Mouse (Mus musculus): ENCODE data around the gene Slc13a5. TPM values are rescaled to one million over a fixed set of nuclear protein-coding genes. Genes with fewer than 3 reads are reported as not detected.

The Slc13a5 gene
- polyA plus RNA-seq, 1 experiment from 2014 or later: 14.0 TPM

GRCm38 (mm10) chr11:72293116-72293515, 26.1 kb upstream of the Slc13a5 start:
- no peak overlapping the region for H3K4me3 ChIP-seq (ENCODE audit: low read depth, low read length)
- H3K9me3 ChIP-seq (ENCODE audit: control insufficient read depth, low read length): no peaks in the 10 kb centered on the region
- H3K9ac ChIP-seq (ENCODE audit: low read depth, low read length): no peak overlapping the region
- no peaks in the 10 kb centered on the region for H3K36me3 ChIP-seq (ENCODE audit: control insufficient read depth, insufficient read depth, low read length)
- H3K4me1 ChIP-seq (ENCODE audit: control insufficient read depth, insufficient read depth, low read length): no peaks in the 10 kb centered on the region
- no peaks in the 10 kb centered on the region for H3K27me3 ChIP-seq (replicated peaks; ENCODE audit: control insufficient read depth, insufficient read depth, low read length)
- ATAC-seq (ENCODE audit: low read depth) (no peak), DNase-seq (ENCODE audit: low spot score) (no peak)
- WGBS: 92% methylated on average over 2 of the region's 2 CpGs
- H3K4me2 ChIP-seq (ENCODE audit: low read depth, low read length): no peak overlapping the region
- no peak overlapping the region for H3K27ac ChIP-seq (replicated peaks; ENCODE audit: low read depth, low read length)

GRCm38 (mm10) chr11:72287543-72287942, 20.5 kb upstream of the Slc13a5 start:
- ATAC-seq (ENCODE audit: low read depth) (no peak), DNase-seq (ENCODE audit: low spot score) (no peak)
- Histone ChIP-seq H3K4me2 (ENCODE audit: low read depth, low read length) (no peak overlapping the region), H3K36me3 (ENCODE audit: control insufficient read depth, insufficient read depth, low read length) (no peaks in the 10 kb centered on the region), H3K27me3 (replicated peaks; ENCODE audit: control insufficient read depth, insufficient read depth, low read length) (no peaks in the 10 kb centered on the region), H3K9me3 (ENCODE audit: control insufficient read depth, low read length) (no peaks in the 10 kb centered on the region), H3K4me3 (ENCODE audit: low read depth, low read length) (no peak overlapping the region), H3K27ac (replicated peaks; ENCODE audit: low read depth, low read length) (no peak overlapping the region), H3K9ac (ENCODE audit: low read depth, low read length) (no peak overlapping the region), H3K4me1 (ENCODE audit: control insufficient read depth, insufficient read depth, low read length) (no peaks in the 10 kb centered on the region)
- WGBS: 83% methylated on average over 3 of the region's 3 CpGs

DNA sequence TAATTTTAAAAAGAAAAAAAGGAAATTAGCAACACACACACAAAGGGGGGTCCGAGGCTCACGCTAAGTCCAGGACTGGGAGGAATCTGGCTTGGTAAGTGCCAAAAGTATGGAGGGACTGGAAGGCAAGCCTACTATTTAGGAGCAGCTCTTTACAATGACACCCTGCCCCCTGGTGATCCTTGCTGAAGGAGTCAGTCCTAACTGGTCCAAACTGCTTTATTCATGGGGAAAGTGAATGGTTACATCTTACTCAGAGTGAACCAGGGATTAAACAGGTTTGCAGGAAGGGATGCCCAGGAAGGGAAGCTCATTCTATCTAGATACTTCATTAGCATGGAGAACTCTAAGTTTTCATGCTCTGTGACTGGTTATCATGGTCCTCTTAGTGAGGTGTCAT, 20.1 kb upstream of the Slc13a5 start:
- no peak for DNase-seq (ENCODE audit: low spot score)
- Histone ChIP-seq H3K4me1 (ENCODE audit: control insufficient read depth, insufficient read depth, low read length) (no peaks in the 10 kb centered on the region), H3K9me3 (ENCODE audit: control insufficient read depth, low read length) (no peaks in the 10 kb centered on the region), H3K9ac (ENCODE audit: low read depth, low read length) (no peak overlapping the region), H3K27ac (replicated peaks; ENCODE audit: low read depth, low read length) (no peak overlapping the region), H3K27me3 (replicated peaks; ENCODE audit: control insufficient read depth, insufficient read depth, low read length) (no peaks in the 10 kb centered on the region), H3K4me3 (ENCODE audit: low read depth, low read length) (no peak overlapping the region), H3K36me3 (ENCODE audit: control insufficient read depth, insufficient read depth, low read length) (no peaks in the 10 kb centered on the region), H3K4me2 (ENCODE audit: low read depth, low read length) (no peak overlapping the region)
- ATAC-seq (ENCODE audit: low read depth): no peak
- WGBS: 91% methylated on average over 2 of the region's 2 CpGs

GRCm38 (mm10) chr11:72286651-72287050, 19.6 kb upstream of the Slc13a5 start:
- H3K9me3 ChIP-seq (ENCODE audit: control insufficient read depth, low read length): no peaks in the 10 kb centered on the region
- ATAC-seq (ENCODE audit: low read depth) (no peak), DNase-seq (ENCODE audit: low spot score) (no peak)
- H3K36me3 ChIP-seq (ENCODE audit: control insufficient read depth, insufficient read depth, low read length): no peaks in the 10 kb centered on the region
- no peaks in the 10 kb centered on the region for H3K4me1 ChIP-seq (ENCODE audit: control insufficient read depth, insufficient read depth, low read length)
- no peak overlapping the region for H3K9ac ChIP-seq (ENCODE audit: low read depth, low read length)
- no peaks in the 10 kb centered on the region for H3K27me3 ChIP-seq (replicated peaks; ENCODE audit: control insufficient read depth, insufficient read depth, low read length)
- no peak overlapping the region for H3K4me3 ChIP-seq (ENCODE audit: low read depth, low read length)
- 79% methylated on average over 3 of the region's 3 CpGs for WGBS
- H3K27ac ChIP-seq (replicated peaks; ENCODE audit: low read depth, low read length): no peak overlapping the region
- no peak overlapping the region for H3K4me2 ChIP-seq (ENCODE audit: low read depth, low read length)

- no peaks in the 10 kb centered on the region for H3K4me1 ChIP-seq (ENCODE audit: control insufficient read depth, insufficient read depth, low read length)
- ATAC-seq (ENCODE audit: low read depth) (no peak), DNase-seq (ENCODE audit: low spot score) (no peak)
- no peaks in the 10 kb centered on the region for H3K9me3 ChIP-seq (ENCODE audit: control insufficient read depth, low read length)
- H3K36me3 ChIP-seq (ENCODE audit: control insufficient read depth, insufficient read depth, low read length): no peaks in the 10 kb centered on the region
- WGBS: 73% methylated on average over 6 of the region's 6 CpGs
- no peaks in the 10 kb centered on the region for H3K27me3 ChIP-seq (replicated peaks; ENCODE audit: control insufficient read depth, insufficient read depth, low read length)
- H3K4me2 ChIP-seq (ENCODE audit: low read depth, low read length): no peak overlapping the region
- no peak overlapping the region for H3K9ac ChIP-seq (ENCODE audit: low read depth, low read length)
- H3K27ac ChIP-seq (replicated peaks; ENCODE audit: low read depth, low read length): no peak overlapping the region
- no peak overlapping the region for H3K4me3 ChIP-seq (ENCODE audit: low read depth, low read length)
Measured at GRCm38 (mm10) chr11:72285971-72286480, 19.0 kb upstream of the Slc13a5 start.

DNA sequence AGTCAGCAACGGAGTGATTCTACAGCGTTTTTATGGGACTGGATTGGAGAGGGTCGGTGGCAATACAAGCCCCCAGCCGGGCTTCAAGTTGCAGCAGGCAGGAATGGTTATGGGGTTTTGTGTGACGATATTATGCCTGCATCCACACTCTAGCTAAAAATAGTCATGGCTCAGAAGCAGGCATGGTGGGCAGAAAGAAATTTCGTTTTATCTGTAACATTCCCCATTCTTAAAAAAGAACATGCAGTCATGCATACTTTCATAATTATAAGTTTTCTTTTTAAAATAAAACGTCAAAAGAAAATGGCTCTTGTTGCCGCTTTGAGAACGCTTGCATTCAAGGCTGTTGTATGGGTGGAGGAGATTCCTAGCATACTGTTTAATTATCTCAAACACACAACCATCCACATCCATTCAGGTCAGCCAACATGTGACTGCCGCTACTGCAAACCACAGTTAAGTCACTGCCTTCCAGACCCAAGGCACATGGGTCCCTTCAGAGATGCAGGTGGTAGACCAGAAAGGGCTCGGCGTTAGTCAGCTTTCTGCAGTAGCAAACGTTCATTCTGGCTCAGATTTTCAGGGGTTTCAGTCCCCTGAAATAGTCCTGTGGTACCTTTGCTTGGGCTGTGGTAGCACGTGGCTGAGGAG, 17.6 kb upstream of the Slc13a5 start:
- 62% methylated on average over 14 of the region's 14 CpGs for WGBS
- Histone ChIP-seq H3K36me3 (ENCODE audit: control insufficient read depth, insufficient read depth, low read length) (no peaks in the 10 kb centered on the region), H3K9ac (ENCODE audit: low read depth, low read length) (no peak overlapping the region), H3K4me2 (ENCODE audit: low read depth, low read length) (no peak overlapping the region), H3K4me3 (ENCODE audit: low read depth, low read length) (no peak overlapping the region), H3K9me3 (ENCODE audit: control insufficient read depth, low read length) (no peaks in the 10 kb centered on the region), H3K27ac (replicated peaks; ENCODE audit: low read depth, low read length) (no peak overlapping the region), H3K27me3 (replicated peaks; ENCODE audit: control insufficient read depth, insufficient read depth, low read length) (no peaks in the 10 kb centered on the region), H3K4me1 (ENCODE audit: control insufficient read depth, insufficient read depth, low read length) (no peaks in the 10 kb centered on the region)
- DNase-seq (ENCODE audit: low spot score) (no peak), ATAC-seq (ENCODE audit: low read depth) (no peak; the same call in 1 of the 2 replicates)

- WGBS: 83% methylated on average over 16 of the region's 16 CpGs
Measured at GRCm38 (mm10) chr11:72283486-72284224, 16.6 kb upstream of the Slc13a5 start.

GRCm38 (mm10) chr11:72281852-72282400, 14.9 kb upstream of the Slc13a5 start:
- no peak overlapping the region for H3K4me2 ChIP-seq (ENCODE audit: low read depth, low read length)
- no peak overlapping the region for H3K4me3 ChIP-seq (ENCODE audit: low read depth, low read length)
- no peaks in the 10 kb centered on the region for H3K4me1 ChIP-seq (ENCODE audit: control insufficient read depth, insufficient read depth, low read length)
- DNase-seq (ENCODE audit: low spot score): no peak
- no peak overlapping the region for H3K27ac ChIP-seq (replicated peaks; ENCODE audit: low read depth, low read length)
- H3K27me3 ChIP-seq (replicated peaks; ENCODE audit: control insufficient read depth, insufficient read depth, low read length): no peaks in the 10 kb centered on the region
- no peak for ATAC-seq (ENCODE audit: low read depth)
- 66% methylated on average over 5 of the region's 5 CpGs for WGBS
- no peaks in the 10 kb centered on the region for H3K36me3 ChIP-seq (ENCODE audit: control insufficient read depth, insufficient read depth, low read length)
- no peaks in the 10 kb centered on the region for H3K9me3 ChIP-seq (ENCODE audit: control insufficient read depth, low read length)
- H3K9ac ChIP-seq (ENCODE audit: low read depth, low read length): no peak overlapping the region

More at GRCm38 (mm10) chr11:72283486-72284224, 16.6 kb upstream of the Slc13a5 start:
- no peak overlapping the region for H3K4me3 ChIP-seq (ENCODE audit: low read depth, low read length)
- ATAC-seq (ENCODE audit: low read depth) (peak; percentile 50; the same call in 1 of the 2 replicates), DNase-seq (ENCODE audit: low spot score) (peak; percentile 52)
- H3K36me3 ChIP-seq (ENCODE audit: control insufficient read depth, insufficient read depth, low read length): no peaks in the 10 kb centered on the region
- H3K4me2 ChIP-seq (ENCODE audit: low read depth, low read length): no peak overlapping the region
- no peak overlapping the region for H3K9ac ChIP-seq (ENCODE audit: low read depth, low read length)
- no peaks in the 10 kb centered on the region for H3K9me3 ChIP-seq (ENCODE audit: control insufficient read depth, low read length)
- H3K4me1 ChIP-seq (ENCODE audit: control insufficient read depth, insufficient read depth, low read length): no peaks in the 10 kb centered on the region
- H3K27me3 ChIP-seq (replicated peaks; ENCODE audit: control insufficient read depth, insufficient read depth, low read length): no peaks in the 10 kb centered on the region
- H3K27ac ChIP-seq (replicated peaks; ENCODE audit: low read depth, low read length): no peak overlapping the region

Measured in embryonic facial prominence, embryonic 14.5 days (tissue).